Mouse (Mus musculus) T-helper 17 cell (primary cell): ENCODE data around the gene Zbtb16.

Experiments
- in situ Hi-C, 2 experiments: fragments of 300-600 bp; cut with MboI, MseI; formaldehyde crosslinking; loops; 1 replicate in 1 of 2; 2 replicates in 1 of 2; pipeline ENCODE4 v1.15.1; 2025; ENCODE audit warnings: high pct_unique_total_duplicates in 2 of 2

Zbtb16 gene

DNA sequence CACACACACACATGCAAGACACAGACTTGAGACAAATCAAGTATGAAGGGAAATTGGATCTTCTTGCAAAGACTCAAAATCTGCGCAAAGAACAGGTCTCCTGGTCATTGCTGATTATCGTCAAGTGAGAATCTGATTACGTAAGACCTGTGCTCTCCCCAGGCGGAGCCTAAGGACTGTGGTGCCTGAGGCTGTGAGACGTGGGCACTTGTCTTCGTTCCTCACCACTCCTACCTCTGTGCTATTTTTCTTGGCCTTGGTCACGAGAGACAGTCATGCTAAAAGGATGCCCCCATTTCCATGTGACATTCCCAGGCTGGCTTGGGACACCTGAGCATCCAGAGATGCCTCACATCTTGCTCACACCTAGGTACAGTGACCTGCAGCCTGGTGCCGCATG, 30.2 kb downstream of the Zbtb16 start:
- in situ Hi-C loops = loop anchor here in 1 of 2 experiments (25.0 kb wide), 1 partner anchor 1756 kb away; the partner anchor contains the start of genes Bco2, Il18 and Tex12

DNA sequence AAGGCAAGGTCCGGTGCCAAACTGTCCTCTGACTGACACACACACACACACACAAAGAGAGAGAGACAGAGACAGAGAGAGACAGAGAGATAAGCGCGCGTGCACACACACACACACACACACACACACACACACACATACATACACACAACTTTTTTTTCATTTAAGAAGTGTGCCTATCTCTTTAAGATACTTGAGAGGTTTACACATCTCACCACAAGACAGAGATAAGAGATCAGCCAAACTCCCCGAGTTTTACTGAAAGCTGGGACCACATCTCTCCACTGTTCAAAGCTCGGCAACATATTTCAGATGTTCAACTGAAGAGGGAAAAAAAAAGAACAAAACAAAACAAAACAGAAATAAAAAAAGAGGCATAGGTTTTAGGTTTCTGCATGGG, 31.5 kb downstream of the Zbtb16 start:
- in situ Hi-C loops = loop anchor here in 1 of 2 experiments (25.0 kb wide), 1 partner anchor 1758 kb away; the partner anchor contains the start of genes Bco2, Il18 and Tex12

DNA sequence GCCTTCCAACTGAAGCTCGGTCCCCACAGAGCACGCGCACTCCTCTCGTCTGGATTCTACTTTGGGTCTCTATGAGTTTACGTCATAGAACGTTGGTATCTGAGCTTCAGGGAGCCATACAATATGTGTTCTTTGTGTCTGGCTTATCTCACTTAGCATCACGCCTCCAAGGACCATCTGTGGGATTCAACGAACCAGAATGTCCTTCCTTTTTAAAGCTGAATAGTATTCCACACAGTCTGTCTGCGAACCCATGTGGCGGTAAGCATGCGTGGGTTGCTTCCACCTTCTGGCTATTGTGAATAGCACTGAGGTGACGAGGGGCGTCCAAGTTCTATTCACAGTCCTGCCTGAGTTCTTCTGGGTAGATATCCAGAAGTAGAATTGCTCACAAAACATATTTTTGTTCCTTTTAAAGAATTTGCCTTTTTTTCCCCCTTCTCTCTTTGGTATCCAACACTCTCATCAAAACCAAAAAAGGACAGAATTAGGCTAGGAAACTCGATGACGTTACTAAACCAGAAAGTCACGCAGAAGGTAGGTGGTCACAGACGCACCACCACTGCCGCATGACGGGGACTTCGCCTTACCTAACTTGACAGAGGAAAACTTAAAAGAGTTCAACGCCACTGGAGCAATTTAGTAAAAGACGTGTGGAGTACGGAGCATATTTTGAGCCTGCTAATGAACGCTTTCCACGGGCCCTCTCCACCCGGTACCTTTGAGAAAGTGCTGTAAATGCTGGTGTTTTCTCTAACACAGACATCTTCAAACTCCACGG, 32.4 kb downstream of the Zbtb16 start:
- in situ Hi-C loops = loop anchor here in 1 of 2 experiments (25.0 kb wide), 1 partner anchor 1759 kb away; the partner anchor contains the start of genes Bco2, Il18 and Tex12

DNA sequence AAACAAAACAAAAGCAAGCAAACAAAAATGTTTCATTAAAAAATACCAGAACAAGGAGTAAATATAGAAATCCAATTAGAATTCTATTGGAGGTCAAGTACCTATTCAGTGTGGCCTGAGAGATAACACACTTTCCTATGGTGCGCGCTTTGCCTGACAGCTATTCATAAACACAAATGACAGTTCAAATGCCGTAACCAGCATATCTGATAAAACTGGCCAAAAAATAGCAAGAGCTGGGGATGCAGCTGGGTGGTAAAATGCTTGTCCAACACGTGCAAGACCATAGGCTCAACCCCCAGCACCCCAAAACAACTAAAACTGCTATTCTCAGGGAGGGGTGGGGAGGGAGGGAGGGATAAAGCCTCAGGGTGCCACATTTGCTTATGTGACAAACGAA, 33.6 kb downstream of the Zbtb16 start:
- in situ Hi-C loops = loop anchor here in 1 of 2 experiments (25.0 kb wide), 1 partner anchor 1760 kb away; the partner anchor contains the start of genes Bco2, Il18 and Tex12

DNA sequence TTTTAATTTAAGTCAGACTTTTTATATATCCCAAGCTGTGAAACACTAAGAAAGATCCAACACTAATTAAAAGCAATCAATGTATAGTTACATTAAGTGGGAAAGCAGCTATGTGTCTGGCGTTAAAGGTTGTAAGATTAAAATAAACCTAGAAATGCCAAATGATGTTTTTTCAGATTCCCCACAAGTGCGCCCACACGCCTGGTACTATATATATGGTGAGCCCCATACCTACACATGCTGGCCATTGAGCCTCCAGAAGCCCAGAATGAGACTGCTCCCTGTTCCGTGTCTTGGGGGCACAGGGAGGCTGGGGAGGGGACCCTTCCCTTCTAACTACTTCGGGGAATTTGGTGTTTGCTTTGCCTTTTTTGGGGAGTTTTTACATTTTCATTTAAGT, 34.7 kb downstream of the Zbtb16 start:
- in situ Hi-C loops = loop anchor here in 1 of 2 experiments (25.0 kb wide), 1 partner anchor 1761 kb away; the partner anchor contains the start of genes Bco2, Il18 and Tex12

DNA sequence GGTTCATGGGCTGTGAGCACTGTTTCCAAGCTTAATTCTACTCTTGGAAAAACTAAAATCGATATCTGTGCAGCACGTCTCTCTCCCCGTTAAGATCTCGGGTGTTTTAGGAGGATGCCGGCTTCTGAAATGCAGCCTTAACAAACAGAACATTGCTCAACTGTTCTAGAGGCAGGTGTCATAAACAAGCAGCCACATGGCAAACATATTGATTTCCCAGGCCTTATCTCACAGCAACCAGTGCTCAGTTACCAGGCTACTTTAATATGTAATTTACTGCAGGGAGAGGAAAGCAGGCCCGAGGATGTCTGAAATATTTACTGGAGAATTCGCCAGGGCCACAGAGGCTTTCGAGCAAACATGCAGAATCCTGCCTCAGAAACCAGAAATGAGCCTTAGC, 35.4 kb downstream of the Zbtb16 start:
- in situ Hi-C loops = loop anchor here in 1 of 2 experiments (25.0 kb wide), 1 partner anchor 1762 kb away; the partner anchor contains the start of genes Bco2, Il18 and Tex12

DNA sequence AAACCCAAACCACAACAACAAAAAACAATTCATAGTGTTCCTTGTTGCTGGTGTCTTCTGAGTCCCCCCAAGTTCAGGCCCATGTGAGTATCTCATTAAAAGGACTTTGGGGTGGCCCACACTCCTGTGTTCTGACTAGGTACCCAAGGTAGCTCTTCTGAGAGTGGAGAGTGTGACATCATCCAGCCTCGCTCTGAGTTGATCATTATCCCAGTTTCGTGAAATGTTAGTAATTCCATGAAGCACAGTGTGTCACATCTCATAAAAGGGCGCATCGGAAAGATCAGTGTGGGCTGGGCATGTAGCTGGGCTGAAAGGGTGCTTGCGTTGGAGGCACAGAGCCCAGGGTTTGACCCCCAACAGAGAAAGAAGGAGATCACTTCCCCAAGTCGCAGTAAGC, 38.0 kb downstream of the Zbtb16 start:
- in situ Hi-C loops = no loop called here

DNA sequence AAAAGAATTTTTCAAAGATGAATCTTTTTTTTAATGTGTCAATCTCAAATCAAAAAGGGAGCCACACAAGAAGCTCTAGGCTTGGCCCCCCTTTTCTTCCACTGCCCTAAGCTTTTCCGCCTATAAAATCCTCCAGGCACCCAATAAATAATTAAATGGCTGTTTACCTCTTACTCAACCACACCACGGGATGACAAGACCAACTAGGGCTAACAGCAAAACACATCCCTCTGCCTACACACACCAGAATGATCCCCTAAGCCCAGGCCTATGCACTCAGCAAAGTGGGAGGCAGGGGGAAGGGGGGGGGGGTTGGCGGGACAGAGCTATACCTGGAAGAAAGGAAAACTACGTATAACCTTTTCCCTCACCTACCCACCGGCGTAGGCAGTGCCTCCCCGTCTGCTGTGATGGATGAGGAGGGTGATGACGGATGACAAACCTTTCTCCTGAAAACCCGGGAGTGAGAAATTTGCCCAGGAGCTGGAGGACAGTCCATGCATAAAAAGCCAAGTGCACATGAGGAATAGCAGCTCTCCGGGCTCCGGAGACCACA, 39.7 kb downstream of the Zbtb16 start:
- in situ Hi-C loops = no loop called here

DNA sequence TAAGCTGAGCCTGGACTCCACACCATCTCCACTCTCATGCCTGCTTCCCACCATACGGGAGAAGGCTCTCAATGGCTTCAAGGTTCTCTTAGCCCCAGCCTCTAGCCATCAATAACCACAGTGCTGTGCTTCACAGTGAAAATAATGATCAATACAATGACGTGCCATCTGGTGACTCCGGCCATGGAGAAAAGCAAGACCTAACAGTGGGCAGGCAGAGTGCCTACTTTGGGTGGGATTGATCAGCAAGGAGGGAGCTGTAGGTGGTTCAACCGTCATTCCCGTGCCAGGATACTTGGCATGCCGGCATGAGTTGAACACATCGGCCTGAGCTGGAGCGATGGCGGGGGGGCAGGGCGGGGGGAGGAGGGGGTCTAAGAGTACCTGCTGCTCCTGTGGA, 40.3 kb downstream of the Zbtb16 start:
- in situ Hi-C loops = no loop called here

DNA sequence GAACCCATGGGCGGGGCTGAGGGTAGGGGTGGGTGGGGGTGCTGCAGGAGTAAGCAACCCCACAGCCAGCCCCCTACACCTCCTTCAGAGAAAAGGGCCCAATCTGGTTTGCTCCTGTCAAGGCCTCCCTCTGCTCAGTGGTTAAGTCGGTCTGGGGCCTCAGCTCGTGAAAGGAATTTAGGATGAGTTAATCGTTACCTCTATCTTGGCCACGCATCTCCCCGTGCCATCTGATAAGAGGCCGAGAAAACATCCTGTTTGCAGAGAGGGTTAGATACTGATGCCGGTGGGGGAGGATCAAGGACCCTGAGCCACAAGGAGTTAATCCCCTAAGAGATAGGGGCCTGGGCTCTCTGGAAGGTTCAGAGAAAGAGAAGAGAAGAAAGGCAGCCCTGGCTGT, 40.9 kb downstream of the Zbtb16 start:
- in situ Hi-C loops = no loop called here

DNA sequence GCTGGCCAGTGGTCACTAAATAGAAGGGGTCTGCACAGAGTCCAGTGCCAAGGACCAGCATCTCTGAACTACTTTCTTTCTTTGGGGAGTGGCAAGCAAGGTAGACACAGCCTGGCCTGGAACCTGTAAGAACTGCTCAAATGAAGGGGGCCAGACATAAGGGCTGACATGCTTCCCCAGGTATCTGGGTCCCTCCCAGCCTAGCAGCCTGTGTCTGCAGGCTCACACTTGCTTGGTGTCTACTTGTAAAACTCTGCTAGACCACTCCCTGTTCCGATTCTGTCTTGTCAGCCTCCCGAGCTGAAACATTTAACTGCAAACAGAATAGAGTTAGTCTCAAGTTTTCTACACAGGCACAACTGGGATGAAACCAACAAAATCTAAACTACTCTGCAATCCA, 41.6 kb downstream of the Zbtb16 start:
- in situ Hi-C loops = no loop called here

DNA sequence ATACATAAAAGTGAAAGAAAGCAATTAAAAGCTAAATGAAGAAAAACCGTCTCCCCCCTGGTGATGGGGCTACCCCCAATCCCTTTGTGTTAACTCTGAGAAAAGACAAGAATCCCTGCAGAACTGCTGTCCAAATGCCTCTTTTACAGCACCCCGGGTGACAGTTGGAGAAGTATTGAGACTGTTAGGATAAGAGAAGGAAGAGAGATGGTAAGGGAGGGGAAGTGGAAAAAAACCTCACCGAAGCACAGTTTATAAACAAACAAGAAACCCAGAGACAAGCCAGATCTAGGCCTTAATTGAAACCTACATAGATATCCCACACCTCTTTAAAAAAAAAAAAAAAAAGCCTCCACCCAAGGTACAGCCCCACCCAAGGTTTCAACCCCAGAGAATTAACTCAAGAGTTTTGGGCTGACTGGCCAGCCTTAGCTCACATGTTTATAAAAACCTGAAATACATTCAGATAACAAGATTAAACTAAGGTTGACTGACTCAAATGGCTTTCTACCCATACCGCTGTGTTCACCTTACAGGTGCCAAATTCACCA, 42.3 kb downstream of the Zbtb16 start:
- in situ Hi-C loops = no loop called here

DNA sequence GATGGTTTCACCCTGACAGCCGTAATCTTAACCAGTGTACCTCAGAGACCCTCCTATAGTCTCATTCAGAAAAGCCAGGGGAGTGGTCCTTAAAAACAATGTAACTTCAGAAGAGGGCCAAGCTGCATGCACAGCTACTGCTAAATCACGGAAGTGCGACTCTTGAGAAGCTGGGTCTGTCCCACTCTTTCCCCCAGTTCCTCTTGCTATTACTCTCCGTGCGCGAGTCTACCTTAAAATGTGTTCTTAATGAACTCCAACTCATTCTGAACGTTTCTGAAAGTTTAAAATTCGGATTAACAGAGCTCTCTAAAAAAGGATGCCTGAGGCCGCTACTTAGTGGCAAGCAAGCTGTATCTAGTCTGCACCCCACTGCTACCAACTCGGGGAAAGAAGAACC, 45.4 kb downstream of the Zbtb16 start:
- in situ Hi-C loops = no loop called here

DNA sequence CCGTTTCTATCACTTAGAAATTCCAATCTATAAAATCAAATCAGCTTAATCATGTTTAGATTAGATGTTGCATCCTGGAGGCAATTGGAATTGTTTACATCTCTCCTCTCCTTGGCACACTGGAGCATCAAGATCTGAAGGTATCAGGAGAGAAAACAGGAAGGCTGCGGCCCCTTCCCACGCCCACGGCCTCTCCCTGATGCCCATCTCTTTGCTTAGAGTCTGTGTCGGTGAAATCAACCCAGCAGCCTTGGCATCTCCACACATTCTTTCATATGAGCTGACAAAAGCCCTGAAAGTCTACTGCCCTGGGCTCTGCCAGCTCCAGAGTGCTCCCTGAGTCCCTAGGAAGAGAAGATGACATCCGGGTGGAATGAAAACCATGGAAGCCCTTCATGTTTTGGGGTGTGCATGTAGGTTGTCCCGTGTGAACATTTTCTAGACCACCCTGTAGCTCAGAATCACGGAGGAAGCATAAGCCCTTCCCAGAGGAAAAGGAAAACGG, 48.1 kb downstream of the Zbtb16 start:
- in situ Hi-C loops = no loop called here

DNA sequence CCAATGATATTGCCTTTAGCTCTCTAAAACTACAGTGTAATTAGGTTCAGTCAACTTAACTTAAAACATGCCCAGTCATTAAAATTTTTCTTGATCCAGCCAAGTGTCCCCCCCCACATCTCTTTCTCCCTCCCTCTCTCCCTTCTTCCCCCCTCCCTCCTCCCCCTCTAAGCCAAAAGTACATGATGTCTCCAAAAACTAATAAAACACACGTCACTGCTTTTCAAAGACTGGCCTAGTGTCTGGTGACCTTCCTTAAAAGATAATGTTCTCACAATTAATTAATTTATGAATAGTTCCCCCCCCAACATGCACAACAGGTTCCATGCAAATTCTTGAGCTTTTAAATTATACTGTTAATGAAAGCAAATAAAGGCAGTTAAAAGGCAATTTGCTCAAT, 48.7 kb downstream of the Zbtb16 start:
- in situ Hi-C loops = no loop called here

DNA sequence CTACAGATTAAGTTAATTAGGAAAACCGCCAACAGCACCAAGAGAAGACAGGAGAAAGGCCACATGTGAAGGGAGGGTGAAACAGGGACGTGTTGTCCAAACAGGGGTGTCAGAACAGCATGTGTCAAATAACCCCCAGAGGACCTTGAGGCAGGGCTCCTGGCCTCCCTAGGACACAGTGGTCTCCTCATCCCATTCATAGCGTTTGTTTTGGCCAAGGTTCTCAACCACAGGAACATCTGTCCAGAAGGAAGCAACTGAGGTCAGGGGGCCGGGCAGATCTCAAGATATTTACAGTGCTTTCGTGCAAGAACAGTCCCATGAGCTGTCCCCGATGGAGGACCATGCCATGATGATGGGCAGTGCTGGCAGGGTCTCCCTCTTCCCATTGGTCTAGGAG, 49.2 kb downstream of the Zbtb16 start:
- in situ Hi-C loops = no loop called here

DNA sequence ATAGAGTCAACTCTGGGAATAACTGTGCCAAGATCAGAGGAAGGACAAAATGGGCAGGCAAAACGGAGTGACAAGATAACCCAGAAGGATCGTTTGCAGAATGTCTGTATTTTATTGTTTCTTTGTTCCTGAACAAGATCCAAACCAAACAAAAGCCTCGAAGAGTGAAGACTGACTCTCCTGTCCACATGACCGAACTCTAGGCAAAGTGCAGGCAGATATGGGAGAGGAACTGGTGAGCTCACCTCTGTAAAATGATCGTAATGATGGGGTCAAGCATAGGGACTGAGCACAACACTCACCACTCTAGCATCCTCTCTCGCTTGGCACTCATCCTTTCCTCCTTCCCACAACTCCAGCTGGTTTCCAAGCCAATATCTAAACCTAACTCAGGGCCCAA, 51.1 kb downstream of the Zbtb16 start:
- in situ Hi-C loops = no loop called here

DNA sequence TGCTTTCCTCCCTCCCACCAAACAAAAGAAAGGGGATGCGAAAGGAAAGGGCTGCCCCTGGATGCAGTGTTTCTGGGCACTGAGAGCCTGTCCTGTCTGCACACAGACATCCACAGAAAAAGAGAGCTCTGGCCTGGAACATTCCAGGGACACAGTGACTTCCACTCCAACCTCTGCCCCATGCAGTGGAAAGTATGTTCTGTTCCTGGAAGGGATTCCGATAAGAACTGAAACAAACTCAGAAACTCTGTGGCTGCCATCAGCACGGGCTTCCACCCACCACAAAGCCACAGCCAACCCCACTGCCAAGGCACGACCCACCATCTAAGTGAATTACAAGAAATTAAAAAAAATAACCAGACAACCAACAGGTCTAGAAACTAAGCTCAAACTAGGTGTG, 52.7 kb downstream of the Zbtb16 start:
- in situ Hi-C loops = no loop called here

DNA sequence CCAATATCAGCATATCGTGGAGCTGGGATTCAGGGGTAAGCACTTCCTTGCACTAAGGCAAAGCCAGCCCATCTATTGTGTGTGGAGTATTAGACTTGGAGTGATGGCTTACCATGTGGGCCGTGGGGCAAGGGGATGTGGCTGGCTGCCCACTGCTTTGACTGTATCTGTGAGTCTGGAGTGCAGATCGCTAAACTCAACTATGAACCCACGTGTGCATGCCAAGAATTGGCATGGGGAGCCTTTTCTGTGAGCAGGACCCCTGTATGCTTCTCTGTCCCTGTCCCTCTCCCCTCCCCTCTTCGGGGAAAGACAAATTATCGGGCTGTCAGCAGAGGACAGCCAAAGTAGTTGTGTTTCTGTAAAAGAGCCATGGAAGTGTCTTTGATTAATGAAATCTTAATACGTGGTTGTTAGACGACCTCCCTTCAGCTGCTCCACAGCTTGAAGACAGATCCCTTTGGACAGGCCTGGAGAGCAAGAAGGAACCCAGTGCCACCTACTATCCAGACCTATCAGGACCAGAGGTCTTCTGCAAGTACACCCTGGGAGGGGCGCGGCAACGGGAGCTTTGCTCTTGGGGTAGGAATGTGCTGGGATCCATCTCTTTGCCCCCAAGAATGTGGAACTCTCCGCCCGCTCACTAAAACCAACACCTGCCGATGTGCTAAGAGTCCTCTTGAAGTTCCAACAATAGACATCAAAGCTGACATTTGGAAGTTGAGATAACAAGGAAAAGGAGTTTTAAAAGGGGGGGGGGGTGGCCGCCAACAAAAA, 53.5 kb downstream of the Zbtb16 start:
- in situ Hi-C loops = no loop called here

DNA sequence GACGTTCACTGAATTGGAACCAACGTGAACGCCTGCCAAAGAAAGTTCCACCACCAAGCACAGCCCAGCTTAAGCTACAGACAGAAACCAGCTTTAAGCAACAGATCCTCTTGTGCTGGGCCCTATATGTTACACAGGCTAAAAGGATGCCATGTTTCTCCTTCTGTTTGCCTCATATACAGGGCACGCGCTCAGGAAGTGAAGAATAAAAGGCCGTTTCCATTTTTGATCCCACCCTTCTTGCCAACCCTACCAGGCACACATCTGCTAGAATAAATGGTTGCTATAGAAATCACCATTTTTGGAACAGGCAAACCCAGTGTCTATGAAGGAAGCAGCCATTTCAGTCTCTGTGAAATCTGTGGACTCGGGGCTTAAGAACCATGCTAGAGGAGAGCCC, 59.8 kb downstream of the Zbtb16 start:
- in situ Hi-C loops = no loop called here

DNA sequence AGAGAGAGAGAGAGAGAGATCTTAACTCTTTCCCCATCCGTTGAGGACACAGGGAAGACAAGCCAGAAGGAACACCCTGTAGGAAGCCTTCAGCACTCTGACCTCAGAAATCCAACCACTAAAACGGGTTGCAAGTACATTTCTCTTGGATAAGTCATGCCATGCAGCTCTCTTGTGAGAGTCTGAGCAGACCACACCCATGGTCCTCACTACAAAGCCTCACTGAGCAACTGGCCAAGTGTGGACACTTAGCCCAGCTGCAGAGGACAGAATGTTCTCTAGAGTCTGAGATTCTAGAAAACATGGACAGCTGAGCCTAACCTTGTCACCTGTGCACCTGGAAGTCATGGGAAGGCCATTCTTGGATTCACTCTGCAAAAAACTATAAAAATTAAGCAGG, 60.5 kb downstream of the Zbtb16 start:
- in situ Hi-C loops = no loop called here

DNA sequence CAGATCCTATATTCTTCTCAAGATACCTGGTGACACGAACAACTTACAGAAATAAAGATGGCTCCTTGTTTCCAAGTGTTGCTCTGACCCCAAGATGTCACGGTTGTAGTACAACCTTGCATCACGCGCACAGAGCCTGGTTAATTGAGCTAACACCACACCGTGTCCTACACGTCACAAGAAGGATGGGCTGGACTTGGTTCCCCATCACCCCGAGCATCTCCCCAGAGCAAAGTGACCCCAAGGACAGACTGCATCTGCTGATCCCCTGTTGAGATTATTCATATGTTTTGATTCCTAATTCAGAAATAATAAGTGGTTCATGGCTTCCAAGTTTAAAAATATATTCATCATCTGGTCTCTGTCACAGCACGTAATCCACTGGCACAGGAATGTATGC, 62.3 kb downstream of the Zbtb16 start:
- in situ Hi-C loops = no loop called here
